Mouse (Mus musculus) midbrain, embryonic 15.5 days (tissue): ENCODE measurements around the gene Ccdc42. TPM values are rescaled to one million over a fixed set of nuclear protein-coding genes. Genes with fewer than 3 reads are reported as not detected.

Experiments
- ATAC-seq: fragments of 200-750 bp; cut with Nextera tagmentation; replicated peaks from 2 replicates; pipeline ENCODE4 v1.8.0; 2017; ENCODE audit warnings: moderate TSS enrichment
- H3K27ac ChIP-seq: fragments of 300-500 bp; sonication (generic); 2 replicates; pipeline ENCODE4 v1.5.1; 2015; ENCODE audit warnings: mild to moderate bottlenecking, inconsistent platforms
- H3K27me3 ChIP-seq: fragments of 300-500 bp; sonication (generic); replicated peaks from 2 replicates; pipeline ENCODE4 v1.6.1; 2015; ENCODE audit warnings: inconsistent platforms
- H3K36me3 ChIP-seq: fragments of 300-500 bp; sonication (generic); replicated peaks from 2 replicates; pipeline ENCODE4 v1.6.1; 2015; ENCODE audit warnings: inconsistent platforms
- H3K4me1 ChIP-seq: fragments of 300-500 bp; sonication (generic); 2 replicates; pipeline ENCODE4 v1.6.1; 2015; ENCODE audit warnings: inconsistent platforms
- H3K4me2 ChIP-seq: fragments of 300-500 bp; sonication (generic); 2 replicates; pipeline ENCODE4 v1.6.1; 2015; ENCODE audit warnings: inconsistent platforms, mild to moderate bottlenecking, moderate library complexity
- H3K4me3 ChIP-seq: fragments of 300-500 bp; sonication (generic); 2 replicates; pipeline ENCODE4 v1.5.1; 2015; ENCODE audit warnings: mild to moderate bottlenecking, inconsistent platforms
- H3K9ac ChIP-seq: fragments of 300-500 bp; sonication (generic); 2 replicates; pipeline ENCODE4 v1.6.1; 2015; ENCODE audit warnings: mild to moderate bottlenecking, inconsistent platforms
- H3K9me3 ChIP-seq: fragments of 300-500 bp; sonication (generic); 2 replicates; pipeline ENCODE4 v1.6.1; 2016; ENCODE audit warnings: inconsistent platforms
- WGBS: fragments of 180-500 bp; shearing (Covaris S2); methylation state at CpG from one replicate; pipeline ENCODE4 v1.1.7; 2015; ENCODE audit warnings: mixed read lengths; 5-methylcytosine and 5-hydroxymethylcytosine counted together
- polyA plus RNA-seq: library from polyadenylated mRNA; unstranded; fragments of >200 nt; fragmentation: Nextera tagmentation; extraction: Ambion mirVana; gene quantifications from 2 replicates; pipeline ENCODE4 v1.2.1, GENCODE M21; 2015

Gene Ccdc42
- polyA plus RNA-seq, 1 experiment from 2014 or later = 0.27 TPM

DNA sequence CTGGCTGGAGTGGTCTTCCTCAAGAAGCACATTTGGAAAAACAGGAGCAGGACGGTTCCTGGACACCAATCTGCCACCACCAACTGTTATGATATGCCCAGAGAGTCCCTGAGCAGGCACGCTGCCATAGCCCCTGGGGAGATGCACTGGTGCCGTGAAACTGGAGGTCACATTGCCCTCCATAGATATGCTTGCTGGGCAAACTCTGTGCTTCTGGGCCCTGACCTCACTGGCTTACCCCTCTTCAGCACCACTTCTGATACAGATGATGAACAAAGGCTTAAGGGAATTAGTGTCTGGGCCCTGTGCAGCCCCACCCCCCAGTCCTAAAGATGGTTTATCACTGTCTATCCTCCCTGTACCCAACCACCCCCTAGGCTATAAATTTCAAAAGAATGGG lies 6.4 kb downstream of the Ccdc42 start:
- WGBS = 59% methylated on average over 3 of the region's 3 CpGs
- H3K27me3 ChIP-seq = 0 out of 2 replicates have a peak, but pooled peaks cover 2% of the 10 kb centered on the region
- no peak overlapping the region for H3K27ac ChIP-seq
- H3K9ac ChIP-seq = no peak overlapping the region
- H3K36me3 ChIP-seq = no peaks in the 10 kb centered on the region
- no peaks in the 10 kb centered on the region for H3K9me3 ChIP-seq
- no peak overlapping the region for H3K4me2 ChIP-seq
- H3K4me1 ChIP-seq = no peaks in the 10 kb centered on the region
- H3K4me3 ChIP-seq = no peak overlapping the region
- no peak for ATAC-seq

DNA sequence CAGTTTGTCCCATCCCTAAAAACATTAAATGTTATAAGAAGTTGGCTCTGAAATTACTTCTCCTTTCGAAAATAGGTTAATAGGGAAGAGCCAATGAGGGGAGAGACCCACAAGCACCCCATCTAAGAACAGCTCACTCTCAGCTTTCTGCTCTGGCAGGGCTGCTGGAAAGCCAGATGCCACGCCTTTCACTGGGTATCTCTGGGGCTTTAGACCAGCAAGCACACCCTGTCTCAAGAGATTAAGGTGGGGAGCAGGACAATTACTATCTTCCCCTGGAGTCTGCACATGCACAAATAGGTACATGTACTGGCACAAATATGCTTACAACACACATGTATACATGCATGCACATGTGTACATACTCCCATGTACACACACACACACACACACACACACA lies 11.1 kb downstream of the Ccdc42 start:
- ATAC-seq = no peak
- Histone ChIP-seq H3K27me3 (no peaks in the 10 kb centered on the region), H3K9me3 (no peaks in the 10 kb centered on the region), H3K9ac (no peak overlapping the region), H3K4me1 (peaks cover 3% of the 10 kb centered on the region; the same call in 1 of the 2 replicates), H3K27ac (no peak overlapping the region), H3K4me3 (no peak overlapping the region), H3K4me2 (no peak overlapping the region), H3K36me3 (no peaks in the 10 kb centered on the region)
- 89% methylated on average over 2 of the region's 2 CpGs for WGBS

DNA sequence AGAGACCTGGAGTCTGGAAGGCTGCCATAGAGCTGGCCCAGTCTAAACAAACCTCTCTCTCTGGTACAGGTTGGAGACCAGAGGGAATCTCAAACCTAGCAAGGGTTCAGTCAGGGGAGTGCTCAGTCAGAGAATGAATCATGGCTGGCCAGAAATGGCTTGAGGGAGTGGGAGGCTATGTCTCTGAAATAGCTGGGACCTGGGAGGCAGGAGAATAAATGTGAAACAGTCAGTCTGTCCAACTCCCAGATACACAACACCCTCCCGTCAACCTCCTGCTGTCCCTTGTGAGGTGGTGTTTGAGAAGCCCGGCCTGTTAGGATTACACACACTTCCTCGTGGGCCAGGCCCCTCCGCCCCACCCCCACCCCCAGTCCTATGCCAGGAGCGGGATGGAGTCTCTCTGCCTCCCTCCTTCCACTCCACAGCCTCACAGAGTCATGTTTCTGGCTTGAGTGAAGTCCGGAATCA lies 13.8 kb downstream of the Ccdc42 start:
- Histone ChIP-seq H3K4me2 (no peak overlapping the region), H3K27me3 (no peaks in the 10 kb centered on the region), H3K27ac (no peak overlapping the region), H3K9me3 (no peaks in the 10 kb centered on the region), H3K36me3 (no peaks in the 10 kb centered on the region), H3K9ac (no peak overlapping the region), H3K4me1 (peaks cover 3% of the 10 kb centered on the region; the same call in 1 of the 2 replicates), H3K4me3 (no peak overlapping the region)
- WGBS = 43% methylated on average over 6 of the region's 6 CpGs
- no peak for ATAC-seq

DNA sequence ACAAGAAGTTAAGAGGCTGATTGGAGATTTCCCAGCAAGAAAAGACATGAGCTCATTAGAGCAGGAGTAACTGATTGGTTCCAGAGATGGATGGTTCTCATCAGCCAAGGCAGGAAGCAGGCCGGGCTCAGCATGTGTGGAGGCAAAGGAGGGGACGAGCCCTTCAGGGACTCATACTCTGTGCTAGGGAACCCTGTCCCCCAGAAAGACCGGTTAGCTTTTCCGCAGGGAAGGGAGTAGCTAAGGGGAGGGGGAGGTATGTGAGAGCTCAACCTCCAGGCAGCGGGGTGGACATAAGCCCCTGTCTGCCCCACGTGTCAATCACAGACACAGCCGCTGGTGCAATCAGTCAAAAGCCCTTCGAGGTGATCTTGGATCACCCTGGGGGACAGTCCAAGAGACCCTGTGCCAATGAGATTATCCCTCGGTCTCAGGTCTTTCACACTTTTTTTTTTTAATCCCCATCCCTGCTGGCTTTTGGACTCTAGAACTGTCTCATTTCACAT lies 14.7 kb downstream of the Ccdc42 start:
- H3K9ac ChIP-seq = no peak overlapping the region

DNA sequence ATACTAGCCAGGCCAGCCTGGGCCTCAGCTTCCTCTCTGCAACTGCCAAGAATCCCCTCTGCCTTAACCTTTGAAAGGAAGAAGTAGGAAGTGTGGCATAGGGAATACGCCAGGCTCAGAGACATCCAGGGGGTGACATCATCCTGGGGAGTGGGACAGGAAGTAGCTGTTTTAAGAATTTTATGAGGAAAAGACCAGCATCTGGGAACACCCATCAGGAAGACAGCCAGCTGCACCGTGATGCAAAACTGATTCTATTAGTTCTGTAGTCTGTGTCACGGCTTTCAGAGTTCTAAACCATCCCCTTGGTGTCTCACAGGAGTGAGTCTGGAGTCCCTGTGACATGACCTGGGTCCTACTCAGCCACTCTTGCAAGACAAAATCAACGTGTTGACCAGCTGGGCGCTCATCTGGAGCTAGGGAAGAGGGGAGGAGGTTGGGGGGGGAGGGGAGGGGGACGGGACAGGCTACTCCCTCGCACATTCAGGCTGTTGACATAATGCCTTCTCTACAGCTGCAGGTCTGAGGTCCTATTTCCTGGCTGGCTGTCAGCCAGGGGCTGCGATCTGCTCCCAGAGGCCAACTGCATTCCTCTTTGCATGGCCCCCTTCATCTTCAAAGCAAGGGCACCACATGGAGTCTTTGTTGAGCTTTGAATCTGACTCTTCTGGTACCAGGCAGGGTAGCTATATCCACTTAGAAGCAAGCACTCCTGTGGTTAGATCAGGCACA lies 15.5 kb downstream of the Ccdc42 start:
- Histone ChIP-seq H3K4me2 (no peak overlapping the region), H3K27ac (no peak overlapping the region), H3K27me3 (no peaks in the 10 kb centered on the region), H3K4me3 (no peak overlapping the region), H3K9ac (no peak overlapping the region), H3K9me3 (no peaks in the 10 kb centered on the region), H3K4me1 (peaks cover 3% of the 10 kb centered on the region; the same call in 1 of the 2 replicates), H3K36me3 (no peaks in the 10 kb centered on the region)
- WGBS = 17% methylated on average over 8 of the region's 8 CpGs
- ATAC-seq = no peak

More for the DNA sequence above, 14.7 kb downstream of the Ccdc42 start:
- H3K9me3 ChIP-seq = no peaks in the 10 kb centered on the region
- no peaks in the 10 kb centered on the region for H3K36me3 ChIP-seq
- H3K27ac ChIP-seq = 0 out of 2 replicates have a peak overlapping the region, but pooled peaks have one; percentile 12
- peaks cover 3% of the 10 kb centered on the region; the same call in 1 of the 2 replicates for H3K4me1 ChIP-seq
- no peak overlapping the region for H3K4me2 ChIP-seq
- no peak for ATAC-seq
- 10% methylated on average over 9 of the region's 9 CpGs for WGBS
- no peaks in the 10 kb centered on the region for H3K27me3 ChIP-seq
- H3K4me3 ChIP-seq = no peak overlapping the region

DNA sequence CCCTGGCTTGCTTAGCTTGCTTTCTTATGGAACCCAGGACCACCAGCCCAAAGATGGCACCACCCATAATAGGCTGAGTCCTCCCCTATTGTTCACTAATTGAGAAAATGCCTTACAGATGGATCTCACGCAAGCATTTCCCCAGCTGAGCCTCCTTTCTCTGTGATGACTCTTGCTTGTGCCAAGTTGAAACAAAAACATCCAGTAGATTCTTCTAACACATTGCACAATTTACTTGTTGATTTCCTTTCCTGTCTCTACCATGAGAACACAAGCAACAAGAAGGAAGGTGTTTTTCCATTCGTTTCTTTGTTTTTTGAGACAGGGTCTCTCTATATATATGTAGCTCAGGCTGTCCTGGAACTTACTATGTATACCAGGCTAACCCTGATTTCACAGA lies 20.2 kb downstream of the Ccdc42 start:
- ATAC-seq = no peak
- Histone ChIP-seq H3K4me2 (no peak overlapping the region), H3K27me3 (no peaks in the 10 kb centered on the region), H3K4me1 (peaks cover 3% of the 10 kb centered on the region; the same call in 1 of the 2 replicates), H3K9me3 (no peaks in the 10 kb centered on the region), H3K4me3 (no peak overlapping the region), H3K9ac (no peak overlapping the region), H3K36me3 (no peaks in the 10 kb centered on the region), H3K27ac (no peak overlapping the region)
- WGBS = 80% methylated on average over 2 of the region's 2 CpGs

DNA sequence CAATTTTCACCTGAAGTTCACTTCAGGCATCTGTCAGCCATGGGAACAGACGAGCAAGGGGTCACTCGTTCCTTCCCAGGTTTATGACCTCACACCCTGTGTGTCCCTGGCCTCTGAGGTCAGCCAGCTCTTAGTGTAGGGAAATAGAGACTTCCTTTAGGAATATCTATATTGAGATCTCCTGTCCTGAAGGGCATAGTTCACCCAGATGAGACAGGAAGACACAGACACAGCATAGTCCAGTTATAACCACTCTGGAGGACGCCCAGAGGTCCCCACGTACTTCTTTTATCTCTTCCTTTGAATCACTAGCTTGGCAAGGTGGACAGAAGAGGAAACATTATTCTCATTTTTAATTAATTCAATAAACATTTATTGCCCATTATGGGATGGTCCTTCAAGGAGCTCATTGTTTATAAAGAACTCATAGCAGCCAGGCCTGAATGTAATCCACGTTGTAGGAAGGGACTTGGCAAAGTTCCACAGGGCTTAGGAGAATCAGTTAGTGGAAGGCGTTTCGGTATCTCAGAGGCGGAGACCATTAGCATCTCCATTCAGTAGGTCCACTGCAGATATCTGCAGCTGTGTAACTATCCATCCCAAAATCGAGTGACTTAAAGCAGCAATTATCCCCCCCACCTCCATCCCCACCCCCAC lies 23.2 kb downstream of the Ccdc42 start:
- ATAC-seq = no peak
- no peak overlapping the region for H3K9ac ChIP-seq
- H3K36me3 ChIP-seq = no peaks in the 10 kb centered on the region
- H3K4me1 ChIP-seq = no peaks in the 10 kb centered on the region
- no peak overlapping the region for H3K4me3 ChIP-seq
- WGBS = 64% methylated on average over 9 of the region's 9 CpGs
- H3K4me2 ChIP-seq = no peak overlapping the region
- no peaks in the 10 kb centered on the region for H3K9me3 ChIP-seq
- H3K27me3 ChIP-seq = no peaks in the 10 kb centered on the region
- H3K27ac ChIP-seq = no peak overlapping the region

DNA sequence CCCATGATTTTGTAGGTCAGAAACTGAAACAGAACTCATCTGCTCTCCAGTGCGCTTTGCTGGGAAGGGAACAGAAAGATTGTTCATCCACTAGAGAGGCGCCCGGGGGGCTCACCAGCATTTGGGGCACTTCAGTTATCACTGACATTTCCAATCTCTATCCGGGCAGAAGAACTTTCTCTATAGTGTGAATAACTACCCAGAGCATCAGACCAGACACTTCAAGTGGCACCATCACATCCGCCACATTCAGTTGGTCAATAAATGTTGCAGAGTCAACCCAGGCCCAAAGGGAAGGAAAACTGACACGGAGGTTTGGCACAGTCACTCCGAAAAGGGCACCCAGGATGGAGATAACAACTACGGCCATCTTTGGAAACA lies 23.7 kb downstream of the Ccdc42 start:
- ATAC-seq = no peak
- 87% methylated on average over 8 of the region's 8 CpGs for WGBS

DNA sequence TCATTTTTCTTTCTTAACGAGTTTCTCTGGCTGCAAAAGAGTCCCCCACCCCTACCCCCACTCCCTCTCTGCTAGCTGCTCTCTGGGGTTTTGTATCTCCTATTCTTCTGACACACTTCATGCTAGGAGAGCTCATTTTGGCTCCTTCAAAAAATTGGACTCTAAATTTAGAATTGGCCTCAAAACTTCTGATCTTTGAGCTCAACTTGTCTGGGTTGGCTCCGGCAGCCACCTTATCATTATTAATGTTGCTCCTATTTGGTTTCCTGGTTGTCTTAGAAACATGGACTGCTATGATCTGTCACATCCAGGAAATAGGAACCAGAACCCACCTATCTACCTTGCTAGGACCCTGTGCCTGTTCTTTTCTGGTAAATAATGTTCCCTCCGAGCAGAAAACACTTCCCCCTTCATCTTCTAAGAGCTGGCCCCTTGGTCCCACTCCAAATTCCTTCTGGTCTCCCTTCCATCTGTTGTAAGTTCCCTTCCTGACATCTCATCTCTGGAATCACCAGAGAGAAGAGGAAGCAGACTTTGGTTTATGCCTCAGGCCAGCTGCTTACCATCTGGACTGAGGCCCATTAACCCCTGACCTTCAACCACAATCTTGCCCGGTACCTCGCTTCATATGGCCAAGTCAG lies 26.4 kb downstream of the Ccdc42 start:
- H3K4me3 ChIP-seq = no peak overlapping the region
- no peak overlapping the region for H3K4me2 ChIP-seq
- WGBS = 69% methylated on average over 5 of the region's 5 CpGs
- H3K4me1 ChIP-seq = no peaks in the 10 kb centered on the region
- no peaks in the 10 kb centered on the region for H3K27me3 ChIP-seq
- H3K9ac ChIP-seq = no peak overlapping the region
- H3K9me3 ChIP-seq = no peaks in the 10 kb centered on the region
- ATAC-seq = no peak
- no peak overlapping the region for H3K27ac ChIP-seq
- no peaks in the 10 kb centered on the region for H3K36me3 ChIP-seq

More for the DNA sequence above, 23.7 kb downstream of the Ccdc42 start:
- no peaks in the 10 kb centered on the region for H3K36me3 ChIP-seq
- no peak overlapping the region for H3K9ac ChIP-seq
- H3K4me2 ChIP-seq = no peak overlapping the region
- H3K27ac ChIP-seq = no peak overlapping the region
- H3K9me3 ChIP-seq = no peaks in the 10 kb centered on the region
- H3K4me1 ChIP-seq = no peaks in the 10 kb centered on the region
- H3K4me3 ChIP-seq = no peak overlapping the region
- H3K27me3 ChIP-seq = no peaks in the 10 kb centered on the region

DNA sequence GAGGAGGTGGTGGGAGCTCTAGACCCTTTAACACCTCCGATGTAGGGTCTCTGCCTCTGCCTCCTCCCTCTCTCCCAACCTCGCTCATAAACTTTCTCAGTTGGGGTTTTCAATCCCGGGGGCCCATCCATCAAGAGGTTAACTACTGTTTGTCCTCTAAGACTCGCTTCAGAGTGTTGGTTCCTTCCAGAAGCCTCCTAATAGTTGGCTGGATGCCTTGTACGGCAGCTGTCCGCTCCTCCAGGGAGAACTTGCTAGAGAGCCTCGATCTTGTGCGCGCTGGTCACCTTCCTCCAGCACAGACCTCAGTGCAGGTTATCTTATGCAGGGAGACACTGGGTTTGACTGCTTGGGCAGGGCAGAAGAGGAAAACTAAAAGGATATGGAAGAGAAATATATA lies 35.9 kb downstream of the Ccdc42 start:
- H3K27me3 ChIP-seq = no peaks in the 10 kb centered on the region
- no peak overlapping the region for H3K4me3 ChIP-seq
- WGBS = 78% methylated on average over 9 of the region's 9 CpGs
- H3K27ac ChIP-seq = no peak overlapping the region
- no peaks in the 10 kb centered on the region for H3K36me3 ChIP-seq
- no peak for ATAC-seq
- no peak overlapping the region for H3K9ac ChIP-seq
- no peak overlapping the region for H3K4me2 ChIP-seq
- no peaks in the 10 kb centered on the region for H3K9me3 ChIP-seq
- 0 out of 2 replicates have a peak, but pooled peaks cover 13% of the 10 kb centered on the region for H3K4me1 ChIP-seq

DNA sequence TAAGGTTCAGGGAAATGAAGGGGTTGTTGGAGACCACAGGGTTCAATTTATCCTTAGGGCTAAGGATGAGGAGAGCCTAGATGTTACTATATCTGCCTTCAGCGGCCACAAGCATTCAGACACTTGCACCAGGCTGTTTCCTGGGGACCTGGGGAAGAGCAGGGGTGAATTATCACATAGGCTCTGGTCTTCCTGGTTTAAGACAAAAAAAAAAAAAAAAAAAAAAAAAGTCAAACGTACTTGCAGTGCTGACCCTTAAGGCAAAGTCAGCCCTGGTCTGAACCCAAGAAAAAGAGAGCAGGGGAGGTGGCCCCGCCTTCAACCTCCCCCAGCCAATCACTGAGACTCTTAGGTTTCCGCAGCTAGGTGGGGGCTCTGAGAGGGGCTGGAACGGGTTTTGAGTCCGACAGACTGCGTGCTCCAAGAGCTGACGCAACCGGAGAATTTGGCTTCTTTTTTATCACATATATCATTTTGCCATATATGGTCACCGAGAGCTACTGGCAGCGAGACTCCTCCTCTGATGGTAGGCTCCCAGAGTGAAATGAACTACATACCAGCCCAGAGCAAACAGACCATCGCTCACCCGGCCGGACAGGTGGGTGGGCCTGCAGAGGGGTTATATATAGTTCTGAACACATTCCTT lies 36.5 kb downstream of the Ccdc42 start:
- Histone ChIP-seq H3K4me3 (peak overlapping the region; percentile 33), H3K4me1 (0 out of 2 replicates have a peak, but pooled peaks cover 13% of the 10 kb centered on the region), H3K9me3 (no peaks in the 10 kb centered on the region), H3K36me3 (no peaks in the 10 kb centered on the region), H3K9ac (peak overlapping the region; percentile 5; the same call in 1 of the 2 replicates), H3K27me3 (no peaks in the 10 kb centered on the region), H3K4me2 (peak overlapping the region; percentile 63), H3K27ac (no peak overlapping the region)
- WGBS = 4% methylated on average over 14 of the region's 14 CpGs
- ATAC-seq = peak; percentile 80

DNA sequence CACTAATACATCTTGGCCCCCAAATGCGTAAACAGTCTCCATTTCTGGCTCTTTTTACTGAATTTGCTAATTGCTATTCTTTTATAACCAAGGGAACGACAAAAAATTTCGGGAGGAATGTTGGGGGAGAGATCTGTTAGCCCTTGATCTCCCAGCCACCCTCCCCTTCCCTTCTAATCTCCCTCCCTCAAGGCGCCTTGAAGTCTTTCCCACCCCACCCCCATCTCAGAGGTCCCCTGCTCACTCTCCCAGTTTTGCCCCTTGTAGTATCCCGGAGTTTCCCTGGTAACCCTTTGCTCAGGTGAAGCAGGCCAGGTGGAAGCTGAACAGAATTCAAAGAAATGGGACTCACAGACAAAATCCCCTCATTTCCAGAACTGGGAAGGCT lies 37.0 kb downstream of the Ccdc42 start:
- Histone ChIP-seq H3K27me3 (no peaks in the 10 kb centered on the region), H3K36me3 (no peaks in the 10 kb centered on the region), H3K4me2 (peak overlapping the region; percentile 63), H3K27ac (no peak overlapping the region), H3K9ac (peak overlapping the region; percentile 5; the same call in 1 of the 2 replicates), H3K4me1 (0 out of 2 replicates have a peak, but pooled peaks cover 13% of the 10 kb centered on the region), H3K9me3 (no peaks in the 10 kb centered on the region), H3K4me3 (peak overlapping the region; percentile 33)
- WGBS = 9% methylated on average over 5 of the region's 5 CpGs
- no peak for ATAC-seq
